Mouse (Mus musculus): ENCODE data around the gene Lrrc45. TPM values are rescaled to one million over a fixed set of nuclear protein-coding genes. Genes with fewer than 3 reads are reported as not detected.

Lrrc45 gene
- polyA plus RNA-seq, 1 experiment from 2014 or later, result 50.6 TPM

DNA sequence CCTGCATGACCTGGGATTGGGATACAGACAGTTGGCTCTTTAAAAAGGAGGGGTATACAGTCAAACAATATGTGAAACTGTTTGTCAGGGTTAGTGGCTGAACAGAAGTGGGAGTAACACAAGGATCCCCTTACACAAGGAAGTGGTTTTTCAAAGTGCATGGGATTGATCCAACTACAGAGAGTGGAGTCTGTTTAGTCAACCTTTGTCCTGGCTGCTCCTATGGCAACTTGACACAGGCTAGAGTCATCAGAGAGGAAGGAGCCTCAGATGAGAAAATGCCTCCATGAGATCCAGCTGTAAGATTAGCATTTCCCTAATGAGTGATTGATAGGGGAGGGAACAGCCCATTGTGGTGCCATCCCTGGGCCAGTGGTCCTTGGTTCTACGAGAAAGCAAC lies 54.5 kb downstream of the Lrrc45 start:
- in situ Hi-C loops (cut with MboI; ENCODE audit: low pct_unique_long_range_greater_than_20kb), result loop anchor here (5.0 kb wide), 1 partner anchor 116 kb away; no protein-coding TSS in a partner anchor
- no peak for DNase-seq (ENCODE audit: low read depth, low spot score)
- H3K27me3 ChIP-seq, result no peaks in the 10 kb centered on the region

More for the DNA sequence above, 54.5 kb downstream of the Lrrc45 start:
- ATAC-seq, result no peak
- no peak for TF ChIP-seq CTCF (IDR thresholded peaks at IDR 0.05)
- CTCF ChIA-PET, result interaction anchor here (1.4 kb wide), 1 partner anchor 8 kb away, joined by 3 read pairs; no protein-coding TSS in a partner anchor
- POLR2A ChIA-PET, result no interaction called here

Other genes with a start within 250 kb of the Lrrc45 start
- gene Arl16, start 246.3 kb upstream of the Lrrc45 start, polyA plus RNA-seq (2021), result 36.3 TPM
- 172 TPM for gene Mrpl12, start 229.3 kb upstream of the Lrrc45 start, polyA plus RNA-seq (2021)
- 41.2 TPM for gene Slc25a10, start 222.1 kb upstream of the Lrrc45 start, polyA plus RNA-seq (2021)
- not detected for gene Gcgr, start 183.2 kb upstream of the Lrrc45 start, polyA plus RNA-seq (2021)
- 78.0 TPM for gene Mcrip1, start 164.2 kb upstream of the Lrrc45 start, polyA plus RNA-seq (2021)
- not detected for gene Ppp1r27, start 162.8 kb upstream of the Lrrc45 start, polyA plus RNA-seq (2021)
- gene P4hb, start 140.7 kb upstream of the Lrrc45 start, polyA plus RNA-seq (2021), result 661 TPM
- 439 TPM for gene Arhgdia, start 132.3 kb upstream of the Lrrc45 start, polyA plus RNA-seq (2021)
- gene Alyref, start 115.6 kb upstream of the Lrrc45 start, polyA plus RNA-seq (2021), result 118 TPM
- 82.8 TPM for gene Anapc11, start 115.5 kb upstream of the Lrrc45 start, polyA plus RNA-seq (2021)
- 0.59 TPM for gene Npb, start 105.4 kb upstream of the Lrrc45 start, polyA plus RNA-seq (2021)
- gene Pcyt2, start 96.0 kb upstream of the Lrrc45 start, polyA plus RNA-seq (2021), result 108 TPM
- gene Sirt7, start 88.7 kb upstream of the Lrrc45 start, polyA plus RNA-seq (2021), result 30.1 TPM
- 54.6 TPM for gene Mafg, start 80.3 kb upstream of the Lrrc45 start, polyA plus RNA-seq (2021)
- 6.7 TPM for gene Pycr1, start 70.2 kb upstream of the Lrrc45 start, polyA plus RNA-seq (2021)
- not detected for gene Myadml2, start 65.8 kb upstream of the Lrrc45 start, polyA plus RNA-seq (2021)
- 0.21 TPM for gene Notum, start 52.8 kb upstream of the Lrrc45 start, polyA plus RNA-seq (2021)
- 54.9 TPM for gene Aspscr1, start 41.0 kb upstream of the Lrrc45 start, polyA plus RNA-seq (2021)
- gene Cenpx, start 187 bp upstream of the Lrrc45 start, polyA plus RNA-seq (2021), result 21.7 TPM
- gene Rac3, start 7.5 kb downstream of the Lrrc45 start, polyA plus RNA-seq (2021), result 10.0 TPM
- 17.2 TPM for gene Dcxr, start 13.4 kb downstream of the Lrrc45 start, polyA plus RNA-seq (2021)
- gene Cbr2, start 18.2 kb downstream of the Lrrc45 start, polyA plus RNA-seq (2021), result 17.0 TPM
- gene Hmga1b, start 48.9 kb downstream of the Lrrc45 start, polyA plus RNA-seq (2021), result 57.8 TPM
- gene Rfng, start 70.3 kb downstream of the Lrrc45 start, polyA plus RNA-seq (2021), result 17.1 TPM
- 138 TPM for gene Gps1, start 70.3 kb downstream of the Lrrc45 start, polyA plus RNA-seq (2021)
- gene Dus1l, start 82.5 kb downstream of the Lrrc45 start, polyA plus RNA-seq (2021), result 46.0 TPM
- gene Fasn, start 110.6 kb downstream of the Lrrc45 start, polyA plus RNA-seq (2021), result 139 TPM
- 8.4 TPM for gene Ccdc57, start 218.9 kb downstream of the Lrrc45 start, polyA plus RNA-seq (2021)
- 0.39 TPM for gene Slc16a3, start 234.6 kb downstream of the Lrrc45 start, polyA plus RNA-seq (2021)

All from Patski (cell line).